Mouse (Mus musculus): ENCODE measurements around the gene Ankmy1. TPM values are rescaled to one million over a fixed set of nuclear protein-coding genes. Genes with fewer than 3 reads are reported as not detected.
A peak's percentile ranks its signal among the peaks of the same experiment; 100 is the strongest.

Ankmy1 gene
- polyA plus RNA-seq, 1 experiment from 2014 or later, result 0.68 TPM

MicroRNA genes within 50 kb of the gene (microRNA counts, 519-probe panel; counts per million panel counts)
- 3,115 counts per million, percentile 74 among the panel's probes with 10 or more counts for microRNA mmu-miR-149

Small RNA genes lying within 50 kb of the gene (microRNA-seq; reads per million reads assigned to microRNA genes)
- 5,851 reads per million, percentile 91 among the genes with 10 or more reads in this experiment for gene Mir149 (ENCODE audit: borderline number of aligned reads)

Other genes starting within 250 kb of the Ankmy1 start
- 93.3 and 104 TPM in 2 replicates for gene Gpc1, start 71.3 kb downstream of the Ankmy1 start, polyA plus RNA-seq (2014; fragmentation: Nextera tagmentation; extraction: Ambion mirVana)
- 7.0 and 7.2 TPM in 2 replicates for gene Dusp28, start 4.1 kb upstream of the Ankmy1 start, polyA plus RNA-seq (2014; fragmentation: Nextera tagmentation; extraction: Ambion mirVana)
- 32.9 and 33.9 TPM in 2 replicates for gene Rnpepl1, start 7.9 kb upstream of the Ankmy1 start, polyA plus RNA-seq (2014; fragmentation: Nextera tagmentation; extraction: Ambion mirVana)
- gene Capn10, start 31.5 kb upstream of the Ankmy1 start, polyA plus RNA-seq (2014; fragmentation: Nextera tagmentation; extraction: Ambion mirVana), result 24.4 and 28.2 TPM in 2 replicates
- gene Gpr35, start 48.0 kb upstream of the Ankmy1 start, polyA plus RNA-seq (2014; fragmentation: Nextera tagmentation; extraction: Ambion mirVana), result 0.52 and 1.5 TPM in 2 replicates
- not detected in 2 replicates for gene Aqp12, start 103.4 kb upstream of the Ankmy1 start, polyA plus RNA-seq (2014; fragmentation: Nextera tagmentation; extraction: Ambion mirVana)
- 30.7 and 32.4 TPM in 2 replicates for gene Kif1a, start 199.0 kb upstream of the Ankmy1 start, polyA plus RNA-seq (2014; fragmentation: Nextera tagmentation; extraction: Ambion mirVana)
- gene Agxt, start 232.3 kb upstream of the Ankmy1 start, polyA plus RNA-seq (2014; fragmentation: Nextera tagmentation; extraction: Ambion mirVana), result not detected in 2 replicates

Measured in embryonic facial prominence, embryonic 14.5 days (tissue).